Mouse (Mus musculus): ENCODE results near the gene Tom1l1. TPM values are rescaled to one million over a fixed set of nuclear protein-coding genes. Genes with fewer than 3 reads are reported as not detected.
A peak's percentile ranks its signal among the peaks of the same experiment; 100 is the strongest.

The Tom1l1 gene
- polyA plus RNA-seq, 1 experiment from 2014 or later = 14.8 TPM

GRCm38 (mm10) chr11:90637440-90638311 is 50.5 kb downstream of the Tom1l1 start, which contains the start of the genes Stxbp4 and Cox11:
TSS of gene Stxbp4 (minus strand) at chr11:90638084.
TSS of gene Cox11 (plus strand) at chr11:90638173.
- Histone ChIP-seq H3K4me3 (peak within 1 kb of the TSS; percentile 96), H3K27ac (replicated peaks) (peak within 1 kb of the TSS; percentile 92), H3K9me3 (no peaks in the 10 kb centered on the region), H3K36me3 (peaks cover 17% of the 10 kb centered on the region), H3K4me2 (replicated peaks) (peak within 1 kb of the TSS; percentile 64), H3K27me3 (no peaks in the 10 kb centered on the region), H3K4me1 (peaks cover 20% of the 10 kb centered on the region), H3K9ac (replicated peaks) (peak within 1 kb of the TSS; percentile 96)
- peak; percentile 96 for ATAC-seq (ENCODE audit: low FRiP score, low read depth)
- WGBS = under 1% methylated on average over 48 of the region's 48 CpGs

GRCm38 (mm10) chr11:90634661-90635060 is 53.5 kb downstream of the Tom1l1 start:
- Histone ChIP-seq H3K9me3 (no peaks in the 10 kb centered on the region), H3K27me3 (no peaks in the 10 kb centered on the region), H3K27ac (replicated peaks) (no peak overlapping the region), H3K4me3 (no peak overlapping the region), H3K4me2 (replicated peaks) (no peak overlapping the region), H3K36me3 (no peaks in the 10 kb centered on the region), H3K9ac (replicated peaks) (no peak overlapping the region), H3K4me1 (peaks cover 15% of the 10 kb centered on the region)
- no peak for ATAC-seq (ENCODE audit: low FRiP score, low read depth)
- WGBS = 92% methylated on average over 3 of the region's 3 CpGs

- Histone ChIP-seq H3K9ac (replicated peaks) (no peak overlapping the region), H3K4me2 (replicated peaks) (no peak overlapping the region), H3K4me3 (no peak overlapping the region), H3K4me1 (peaks cover 13% of the 10 kb centered on the region), H3K27ac (replicated peaks) (no peak overlapping the region), H3K9me3 (no peaks in the 10 kb centered on the region), H3K36me3 (no peaks in the 10 kb centered on the region), H3K27me3 (no peaks in the 10 kb centered on the region)
- no peak for ATAC-seq (ENCODE audit: low FRiP score, low read depth)
- 80% methylated on average over 2 of the region's 2 CpGs for WGBS
These were observed 55.7 kb downstream of the Tom1l1 start for GRCm38 (mm10) chr11:90632480-90632879.

DNA sequence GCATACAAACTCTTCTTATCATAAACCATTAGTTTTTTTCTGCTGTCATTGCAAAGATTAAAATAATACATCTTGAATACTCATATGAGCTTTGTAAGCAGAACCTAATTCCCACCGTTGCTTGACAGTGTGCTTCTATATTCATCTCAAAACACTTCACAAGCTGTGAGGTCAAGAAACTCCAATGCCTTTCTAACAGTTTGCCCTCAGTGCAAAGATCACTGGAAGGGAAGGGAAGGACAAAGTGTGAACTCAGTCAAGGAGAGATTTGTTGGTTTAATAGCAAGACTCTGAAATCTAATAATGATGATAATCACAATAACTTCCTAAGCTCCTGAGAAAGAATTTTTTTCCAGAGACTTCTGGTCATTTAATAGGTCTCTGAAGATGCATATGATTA is 60.4 kb downstream of the Tom1l1 start:
- Histone ChIP-seq H3K9me3 (no peaks in the 10 kb centered on the region), H3K27me3 (no peaks in the 10 kb centered on the region), H3K27ac (replicated peaks) (no peak overlapping the region), H3K36me3 (no peaks in the 10 kb centered on the region), H3K4me3 (no peak overlapping the region), H3K4me2 (replicated peaks) (no peak overlapping the region), H3K9ac (replicated peaks) (no peak overlapping the region), H3K4me1 (no peaks in the 10 kb centered on the region)
- ATAC-seq (ENCODE audit: low FRiP score, low read depth) = no peak
- WGBS = 85% methylated on average over 1 of the region's 1 CpGs

DNA sequence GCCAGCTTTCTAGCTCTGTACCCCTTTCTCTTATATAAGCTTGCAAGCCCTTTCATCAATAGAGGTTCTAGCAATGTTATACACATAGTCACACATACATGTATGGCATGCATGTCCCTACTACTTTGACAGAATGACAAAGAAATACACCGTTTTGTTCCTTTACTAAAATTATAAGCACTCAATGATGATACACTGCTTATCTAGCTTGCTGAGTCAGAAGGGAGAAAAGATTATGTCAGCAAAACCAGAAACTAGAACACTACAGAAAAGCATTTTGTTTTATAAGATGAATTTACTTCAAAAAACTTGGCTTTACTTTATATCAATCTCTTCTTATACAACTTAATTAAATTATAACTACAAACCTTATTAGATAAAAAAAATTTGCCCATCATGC is 63.0 kb downstream of the Tom1l1 start:
- peaks cover 6% of the 10 kb centered on the region; the same call in 1 of the 2 replicates for H3K36me3 ChIP-seq
- ATAC-seq (ENCODE audit: low FRiP score, low read depth) = no peak
- H3K4me3 ChIP-seq = no peak overlapping the region
- 91% methylated on average over 1 of the region's 1 CpGs for WGBS
- no peak overlapping the region for H3K27ac ChIP-seq (replicated peaks)
- H3K27me3 ChIP-seq = no peaks in the 10 kb centered on the region
- no peaks in the 10 kb centered on the region for H3K9me3 ChIP-seq
- H3K9ac ChIP-seq (replicated peaks) = no peak overlapping the region
- H3K4me2 ChIP-seq (replicated peaks) = no peak overlapping the region
- no peaks in the 10 kb centered on the region for H3K4me1 ChIP-seq

DNA sequence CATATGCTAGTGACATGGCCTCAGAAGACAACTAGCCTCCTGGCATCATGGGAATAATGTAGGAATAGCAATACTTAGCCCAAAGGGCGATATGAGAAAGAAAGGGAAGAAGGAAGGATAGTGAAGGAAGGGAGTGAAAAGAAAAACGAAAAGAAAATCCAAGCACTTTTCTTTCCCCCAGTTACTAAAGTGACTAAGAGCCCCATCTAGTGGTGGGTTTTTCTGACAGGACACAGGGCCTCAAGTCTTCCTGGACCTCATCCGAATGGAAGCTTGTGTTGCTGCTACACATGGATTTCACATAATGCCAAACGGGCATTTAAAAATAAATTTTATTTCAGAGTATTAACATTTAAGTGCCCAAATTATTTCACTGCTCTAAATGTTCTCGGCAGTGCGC is 64.7 kb downstream of the Tom1l1 start:
- Histone ChIP-seq H3K36me3 (peaks cover 11% of the 10 kb centered on the region; the same call in 1 of the 2 replicates), H3K27me3 (no peaks in the 10 kb centered on the region), H3K4me2 (replicated peaks) (no peak overlapping the region), H3K4me3 (no peak overlapping the region), H3K4me1 (no peaks in the 10 kb centered on the region), H3K27ac (replicated peaks) (no peak overlapping the region), H3K9me3 (no peaks in the 10 kb centered on the region), H3K9ac (replicated peaks) (no peak overlapping the region)
- ATAC-seq (ENCODE audit: low FRiP score, low read depth) = no peak
- 53% methylated on average over 6 of the region's 6 CpGs for WGBS

DNA sequence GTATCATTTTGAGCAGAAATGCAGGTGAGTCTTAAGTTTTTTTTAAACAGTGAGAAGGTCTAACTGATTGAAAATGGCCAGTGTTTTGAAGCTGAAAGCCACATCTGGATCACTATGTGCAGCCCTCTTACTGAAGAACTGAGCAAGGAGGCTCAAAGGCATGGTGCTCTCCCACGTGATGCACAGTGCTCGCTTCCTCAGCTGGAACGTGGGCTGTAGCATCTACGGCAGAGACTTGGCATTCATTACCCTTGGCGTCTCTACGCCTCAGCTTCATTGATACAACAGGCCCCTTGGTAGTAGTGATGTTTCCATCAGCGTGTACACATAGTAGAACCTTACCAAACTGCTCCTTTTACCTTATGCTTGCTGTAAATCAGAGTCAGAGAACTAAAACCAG is 65.7 kb downstream of the Tom1l1 start:
- no peaks in the 10 kb centered on the region for H3K4me1 ChIP-seq
- H3K9ac ChIP-seq (replicated peaks) = no peak overlapping the region
- no peak overlapping the region for H3K4me3 ChIP-seq
- H3K36me3 ChIP-seq = peaks cover 14% of the 10 kb centered on the region; the same call in 1 of the 2 replicates
- H3K27ac ChIP-seq (replicated peaks) = no peak overlapping the region
- WGBS = 92% methylated on average over 7 of the region's 7 CpGs
- H3K27me3 ChIP-seq = no peaks in the 10 kb centered on the region
- H3K9me3 ChIP-seq = no peaks in the 10 kb centered on the region
- no peak for ATAC-seq (ENCODE audit: low FRiP score, low read depth)
- H3K4me2 ChIP-seq (replicated peaks) = no peak overlapping the region

GRCm38 (mm10) chr11:90622044-90622443 is 66.1 kb downstream of the Tom1l1 start:
- 92% methylated on average over 12 of the region's 12 CpGs for WGBS
- H3K9ac ChIP-seq (replicated peaks) = no peak overlapping the region
- ATAC-seq (ENCODE audit: low FRiP score, low read depth) = no peak
- H3K4me3 ChIP-seq = no peak overlapping the region
- H3K27me3 ChIP-seq = no peaks in the 10 kb centered on the region
- peaks cover 14% of the 10 kb centered on the region; the same call in 1 of the 2 replicates for H3K36me3 ChIP-seq
- no peak overlapping the region for H3K27ac ChIP-seq (replicated peaks)
- H3K9me3 ChIP-seq = no peaks in the 10 kb centered on the region
- no peaks in the 10 kb centered on the region for H3K4me1 ChIP-seq
- H3K4me2 ChIP-seq (replicated peaks) = no peak overlapping the region

DNA sequence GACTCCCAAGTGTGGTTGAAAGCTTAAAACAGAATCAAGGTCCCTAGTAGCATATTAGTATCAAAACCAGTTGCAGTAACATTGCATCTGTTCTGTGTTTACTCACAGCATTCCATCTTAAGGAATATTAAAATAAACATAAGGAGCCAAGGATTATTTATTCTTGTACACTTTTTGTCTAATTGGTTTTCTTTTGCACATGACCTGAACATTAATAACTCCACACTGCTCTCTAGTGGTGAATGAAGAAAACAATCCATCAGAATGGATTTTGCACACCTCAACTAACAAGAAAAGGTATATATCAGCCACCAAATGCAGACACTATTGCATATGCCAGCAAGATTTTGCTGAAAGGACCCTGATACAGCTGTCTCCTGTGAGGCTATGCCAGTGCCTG is 71.7 kb downstream of the Tom1l1 start:
- H3K9ac ChIP-seq (replicated peaks) = no peak overlapping the region
- no peak overlapping the region for H3K27ac ChIP-seq (replicated peaks)
- no peaks in the 10 kb centered on the region for H3K4me1 ChIP-seq
- no peak overlapping the region for H3K4me3 ChIP-seq
- peaks cover 14% of the 10 kb centered on the region for H3K36me3 ChIP-seq
- no peaks in the 10 kb centered on the region for H3K27me3 ChIP-seq
- no peaks in the 10 kb centered on the region for H3K9me3 ChIP-seq
- no peak for ATAC-seq (ENCODE audit: low FRiP score, low read depth)
- no peak overlapping the region for H3K4me2 ChIP-seq (replicated peaks)

GRCm38 (mm10) chr11:90614743-90615142 is 73.4 kb downstream of the Tom1l1 start:
- H3K27me3 ChIP-seq = no peaks in the 10 kb centered on the region
- H3K4me1 ChIP-seq = no peaks in the 10 kb centered on the region
- H3K9me3 ChIP-seq = no peaks in the 10 kb centered on the region
- WGBS = 96% methylated on average over 6 of the region's 6 CpGs
- no peak overlapping the region for H3K27ac ChIP-seq (replicated peaks)
- peaks cover 16% of the 10 kb centered on the region for H3K36me3 ChIP-seq
- H3K4me2 ChIP-seq (replicated peaks) = no peak overlapping the region
- no peak overlapping the region for H3K9ac ChIP-seq (replicated peaks)
- no peak overlapping the region for H3K4me3 ChIP-seq
- ATAC-seq (ENCODE audit: low FRiP score, low read depth) = no peak

GRCm38 (mm10) chr11:90612118-90612517 is 76.0 kb downstream of the Tom1l1 start:
- no peak for ATAC-seq (ENCODE audit: low FRiP score, low read depth)
- H3K4me3 ChIP-seq = no peak overlapping the region
- H3K4me1 ChIP-seq = no peaks in the 10 kb centered on the region
- H3K36me3 ChIP-seq = peaks cover 15% of the 10 kb centered on the region; the same call in 1 of the 2 replicates
- H3K9me3 ChIP-seq = no peaks in the 10 kb centered on the region
- H3K27ac ChIP-seq (replicated peaks) = no peak overlapping the region
- no peak overlapping the region for H3K9ac ChIP-seq (replicated peaks)
- no peak overlapping the region for H3K4me2 ChIP-seq (replicated peaks)
- no peaks in the 10 kb centered on the region for H3K27me3 ChIP-seq

- H3K27me3 ChIP-seq = no peaks in the 10 kb centered on the region
- ATAC-seq (ENCODE audit: low FRiP score, low read depth) = no peak
- H3K27ac ChIP-seq (replicated peaks) = no peak overlapping the region
- H3K9me3 ChIP-seq = no peaks in the 10 kb centered on the region
- 98% methylated on average over 2 of the region's 2 CpGs for WGBS
- peaks cover 45% of the 10 kb centered on the region for H3K36me3 ChIP-seq
- no peak overlapping the region for H3K4me3 ChIP-seq
- H3K4me1 ChIP-seq = no peaks in the 10 kb centered on the region
- no peak overlapping the region for H3K9ac ChIP-seq (replicated peaks)
- H3K4me2 ChIP-seq (replicated peaks) = no peak overlapping the region
These were observed 85.1 kb downstream of the Tom1l1 start for GRCm38 (mm10) chr11:90603066-90603465.
